Mouse (Mus musculus) intestine, embryonic 14.5 days (tissue): ENCODE results near the gene Gm43191. TPM values are rescaled to one million over a fixed set of nuclear protein-coding genes. Genes with fewer than 3 reads are reported as not detected.

Experiments
- ATAC-seq: fragments of 200-750 bp; cut with Nextera tagmentation; replicated peaks from 2 replicates; pipeline ENCODE4 v1.8.0; 2017; ENCODE audit warnings: low read depth, moderate number of reproducible peaks, moderate TSS enrichment, moderate library complexity; ENCODE audit not compliant: low FRiP score, low TSS enrichment
- DNase-seq: peaks from one replicate; pipeline ENCODE4 v3.0.0-alpha.2; 2018; ENCODE audit warnings: low spot score
- H3K27ac ChIP-seq: fragments of 300-500 bp; sonication (generic); 2 replicates; pipeline ENCODE4 v1.5.1; 2014; ENCODE audit warnings: low read depth, mild to moderate bottlenecking, control low read depth
- H3K27me3 ChIP-seq: fragments of 300-500 bp; sonication (generic); replicated peaks from 2 replicates; pipeline ENCODE4 v1.6.1; 2014; ENCODE audit warnings: low read length, control low read depth; ENCODE audit not compliant: control insufficient read depth, insufficient read depth
- H3K36me3 ChIP-seq: fragments of 300-500 bp; sonication (generic); 2 replicates; pipeline ENCODE4 v1.6.1; 2014; ENCODE audit warnings: low read length, control low read depth; ENCODE audit not compliant: control insufficient read depth, insufficient read depth
- H3K4me1 ChIP-seq: fragments of 300-500 bp; sonication (generic); replicated peaks from 2 replicates; pipeline ENCODE4 v1.6.1; 2014; ENCODE audit warnings: low read length, control low read depth, mixed read lengths; ENCODE audit not compliant: control insufficient read depth, insufficient read depth
- H3K4me2 ChIP-seq: fragments of 300-500 bp; sonication (generic); 2 replicates; pipeline ENCODE4 v1.6.1; 2014; ENCODE audit warnings: low read length
- H3K4me3 ChIP-seq: fragments of 300-500 bp; sonication (generic); 2 replicates; pipeline ENCODE4 v1.5.1; 2014; ENCODE audit warnings: low read depth, low read length, control low read depth, mixed read lengths
- H3K9ac ChIP-seq: fragments of 300-500 bp; sonication (generic); 2 replicates; pipeline ENCODE4 v1.6.1; 2014; ENCODE audit warnings: mild to moderate bottlenecking, low read length
- H3K9me3 ChIP-seq: fragments of 300-500 bp; sonication (generic); 2 replicates; pipeline ENCODE4 v1.6.1; 2016; ENCODE audit warnings: low read length, control low read depth; ENCODE audit not compliant: control insufficient read depth
- WGBS: fragments of 180-500 bp; shearing (Covaris S2); extraction: QIAGEN DNeasy Blood & Tissue Kit; methylation state at CpG from one replicate; pipeline ENCODE4 v1.1.7; 2014; 5-methylcytosine and 5-hydroxymethylcytosine counted together
- polyA plus RNA-seq: library from polyadenylated mRNA; unstranded; fragments of >200 nt; fragmentation: Nextera tagmentation; extraction: Ambion mirVana; gene quantifications from 2 replicates; pipeline ENCODE4 v1.2.1, GENCODE M21; 2014

Gene Gm43191
- polyA plus RNA-seq, 1 experiment from 2014 or later: not detected

DNA sequence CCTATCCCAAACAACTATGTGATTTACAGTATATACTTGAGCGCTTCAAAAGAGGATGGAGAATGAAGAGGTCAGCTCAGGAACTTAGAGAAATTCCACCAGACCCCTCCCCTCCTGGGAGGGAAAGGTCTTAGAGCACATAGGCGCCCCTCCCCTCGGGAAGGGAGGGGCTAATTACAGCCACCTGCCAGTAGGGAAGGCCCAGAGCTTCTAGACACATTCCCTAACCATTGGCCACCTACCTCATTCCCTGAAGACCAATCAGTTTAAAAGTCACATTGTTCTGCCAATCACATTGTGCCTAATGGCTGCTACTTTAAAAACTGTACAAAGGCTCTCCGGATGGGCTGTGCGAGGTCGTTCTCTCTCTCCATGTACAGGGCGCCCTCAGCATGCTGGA is 58.4 kb downstream of the Gm43191 start:
- DNase-seq (no peak), ATAC-seq (no peak)
- H3K9me3 ChIP-seq: no peaks in the 10 kb centered on the region
- WGBS: 91% methylated on average over 7 of the region's 7 CpGs
- H3K4me1 ChIP-seq: no peaks in the 10 kb centered on the region
- H3K27ac ChIP-seq: no peak overlapping the region
- no peak overlapping the region for H3K4me2 ChIP-seq
- H3K27me3 ChIP-seq: no peaks in the 10 kb centered on the region
- no peak overlapping the region for H3K4me3 ChIP-seq
- peaks cover 54% of the 10 kb centered on the region for H3K36me3 ChIP-seq
- H3K9ac ChIP-seq: no peak overlapping the region

DNA sequence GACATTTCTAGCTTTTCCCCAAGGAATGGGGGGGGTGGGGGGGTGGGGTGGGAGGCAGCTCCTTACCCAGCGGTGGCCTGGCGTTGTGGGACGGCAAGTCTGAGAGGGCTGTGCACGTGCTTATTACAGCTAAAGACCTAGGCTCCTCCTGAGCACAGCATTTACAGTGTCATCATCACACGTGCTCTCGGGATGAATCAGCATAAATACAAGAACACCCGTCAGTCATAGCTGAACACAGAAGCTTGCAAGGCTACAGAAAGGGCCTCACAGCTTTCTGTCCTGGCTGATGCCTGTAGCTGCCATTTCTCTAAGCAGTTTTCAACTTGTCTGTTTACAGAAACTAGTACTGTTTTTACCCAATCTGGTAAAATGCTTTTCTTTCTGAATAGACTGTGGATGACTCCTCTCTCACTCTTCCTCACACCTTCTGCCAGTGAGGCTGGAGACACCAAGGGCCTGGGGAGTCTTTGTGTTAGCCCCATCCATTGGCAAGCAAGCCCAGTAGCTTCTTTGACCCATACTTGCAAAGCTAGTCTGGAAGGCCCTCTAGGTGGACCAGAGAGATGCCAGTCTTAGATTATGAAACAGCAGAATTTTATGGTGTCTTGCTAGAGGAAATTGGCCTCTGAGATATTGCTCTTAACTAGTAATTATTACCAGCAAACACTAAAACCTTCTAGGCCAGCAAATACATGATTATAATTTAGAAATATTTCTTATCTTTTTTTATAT is 60.3 kb downstream of the Gm43191 start:
- Histone ChIP-seq H3K9me3 (no peaks in the 10 kb centered on the region), H3K4me1 (no peaks in the 10 kb centered on the region), H3K9ac (no peak overlapping the region), H3K4me2 (no peak overlapping the region), H3K4me3 (no peak overlapping the region), H3K36me3 (peaks cover 54% of the 10 kb centered on the region), H3K27ac (no peak overlapping the region), H3K27me3 (no peaks in the 10 kb centered on the region)
- DNase-seq (no peak), ATAC-seq (no peak)
- 92% methylated on average over 7 of the region's 7 CpGs for WGBS

DNA sequence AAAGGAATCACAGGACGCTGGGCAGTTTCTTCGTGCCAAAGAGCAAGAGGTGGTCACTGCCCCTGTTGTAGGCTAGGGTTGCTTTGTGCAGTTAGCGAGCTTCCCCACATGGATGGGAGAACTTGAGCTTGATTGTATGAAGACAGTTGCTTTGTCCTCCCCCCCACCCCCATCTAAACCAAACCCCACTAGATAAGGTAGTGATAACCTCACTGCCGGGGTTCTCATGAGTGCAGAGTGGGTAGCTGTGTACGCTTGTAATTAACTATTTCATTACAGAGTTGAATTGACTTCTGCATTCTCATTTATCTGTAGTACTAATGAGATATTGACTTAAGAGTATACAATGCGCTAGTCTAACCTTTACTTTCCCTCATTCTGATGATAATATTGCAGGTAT is 62.2 kb downstream of the Gm43191 start:
- ATAC-seq: no peak
- peaks cover 71% of the 10 kb centered on the region for H3K36me3 ChIP-seq

DNA sequence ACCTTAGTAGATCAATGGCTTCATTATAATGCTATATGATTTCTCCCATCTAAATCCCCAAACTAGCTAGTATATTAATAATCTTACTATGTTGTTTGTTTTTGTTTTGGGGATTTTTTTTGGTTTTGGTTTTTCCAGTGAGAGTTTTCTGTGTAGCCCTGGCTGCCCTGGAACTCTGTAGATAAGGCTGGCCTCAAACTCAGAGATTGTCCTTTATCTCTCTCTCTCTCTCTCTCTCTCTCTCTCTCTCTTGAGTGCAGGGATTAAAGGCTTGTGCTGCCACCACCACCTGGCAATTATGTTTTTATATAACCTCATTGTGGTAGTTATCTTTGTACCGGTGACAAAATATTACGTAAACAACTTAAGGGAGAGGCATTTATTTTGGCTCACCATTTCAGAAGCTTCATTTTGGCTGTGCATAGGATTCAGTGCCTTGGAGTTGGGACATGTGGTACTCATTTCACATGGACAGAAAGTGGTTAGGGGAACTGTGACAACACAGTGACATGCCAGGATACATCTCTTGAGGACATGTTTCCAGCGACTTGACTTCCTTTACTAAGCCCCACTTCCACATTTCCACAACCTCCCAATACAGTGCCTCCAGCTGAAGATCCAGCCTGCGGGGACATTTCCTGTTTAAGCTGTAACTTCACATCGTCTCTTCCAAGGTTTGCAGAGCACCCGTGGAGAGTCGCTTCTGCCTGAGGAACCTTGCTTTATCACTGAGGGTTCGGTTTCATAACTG is 65.6 kb downstream of the Gm43191 start:
- WGBS: 78% methylated on average over 8 of the region's 8 CpGs
- Histone ChIP-seq H3K36me3 (peaks cover 58% of the 10 kb centered on the region), H3K4me2 (no peak overlapping the region), H3K4me3 (no peak overlapping the region), H3K4me1 (no peaks in the 10 kb centered on the region), H3K27me3 (no peaks in the 10 kb centered on the region), H3K27ac (no peak overlapping the region), H3K9ac (no peak overlapping the region), H3K9me3 (no peaks in the 10 kb centered on the region)
- ATAC-seq (no peak), DNase-seq (no peak)

More for the DNA sequence above, 62.2 kb downstream of the Gm43191 start:
- WGBS: 79% methylated on average over 6 of the region's 6 CpGs
- H3K9me3 ChIP-seq: no peaks in the 10 kb centered on the region
- no peak overlapping the region for H3K9ac ChIP-seq
- no peak overlapping the region for H3K27ac ChIP-seq
- no peaks in the 10 kb centered on the region for H3K27me3 ChIP-seq
- no peaks in the 10 kb centered on the region for H3K4me1 ChIP-seq
- no peak overlapping the region for H3K4me3 ChIP-seq
- no peak for DNase-seq
- no peak overlapping the region for H3K4me2 ChIP-seq

DNA sequence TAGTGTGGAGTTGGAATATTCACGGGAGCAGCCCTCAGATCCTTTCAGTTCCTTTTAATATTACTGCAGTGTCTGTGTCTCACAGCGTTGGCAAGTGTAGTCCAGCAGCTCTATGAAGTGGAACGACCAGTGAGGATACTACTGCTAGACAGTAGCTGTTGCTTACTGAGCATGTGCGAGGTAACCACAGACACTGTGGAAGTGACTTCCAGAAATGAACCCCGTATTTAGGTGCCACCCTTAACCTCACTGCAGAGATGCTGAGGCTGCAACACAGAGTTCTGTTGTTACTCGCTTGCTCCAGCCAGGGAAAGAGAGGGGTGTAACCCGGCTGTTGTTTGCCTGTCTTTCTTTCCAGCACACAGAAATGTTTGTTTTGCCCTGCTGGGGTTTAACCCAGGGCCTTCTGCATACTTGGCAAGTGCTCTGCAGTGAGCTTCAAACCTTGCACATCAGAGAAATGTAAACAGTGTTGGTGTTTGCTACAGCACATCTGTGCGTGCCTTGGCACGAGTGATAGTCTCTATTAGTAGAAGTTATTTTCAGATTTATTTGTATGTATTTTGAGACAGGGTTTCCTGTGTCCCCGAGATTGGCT is 66.7 kb downstream of the Gm43191 start, which contains the start of gene Trmt13:
Gene Trmt13 (minus strand): TSS at position 293 of the 598 bp plus-strand sequence.
- Histone ChIP-seq H3K27ac (no peak within 1 kb of the TSS), H3K27me3 (no peaks in the 10 kb centered on the region), H3K36me3 (peaks cover 58% of the 10 kb centered on the region), H3K4me1 (no peaks in the 10 kb centered on the region), H3K4me2 (no peak within 1 kb of the TSS), H3K9me3 (no peaks in the 10 kb centered on the region), H3K4me3 (no peak within 1 kb of the TSS), H3K9ac (no peak within 1 kb of the TSS)
- DNase-seq (no peak), ATAC-seq (no peak)
- 71% methylated on average over 10 of the region's 10 CpGs for WGBS

DNA sequence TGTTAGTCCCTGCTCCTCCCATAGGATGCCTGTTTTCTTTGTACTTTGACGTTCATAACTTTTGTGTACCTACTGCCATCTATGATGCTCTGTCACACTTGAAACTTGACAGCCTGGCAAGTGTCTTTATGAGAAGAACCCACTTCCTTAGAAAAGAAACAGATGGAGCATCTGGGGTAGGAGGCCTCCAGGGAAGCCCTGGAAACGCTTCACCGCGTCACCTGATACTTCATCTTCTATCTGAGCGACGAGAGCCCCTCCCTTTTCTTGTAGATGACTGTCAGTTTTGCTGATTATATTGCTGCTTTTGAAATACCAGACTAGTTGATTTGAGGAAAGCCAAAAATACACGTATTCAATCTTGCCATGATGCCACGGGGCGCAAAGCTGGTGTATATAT is 76.5 kb downstream of the Gm43191 start:
- no peaks in the 10 kb centered on the region for H3K9me3 ChIP-seq
- WGBS: 81% methylated on average over 9 of the region's 9 CpGs
- H3K27me3 ChIP-seq: no peaks in the 10 kb centered on the region
- H3K4me2 ChIP-seq: no peak overlapping the region
- no peak for DNase-seq
- ATAC-seq: no peak
- peaks cover 22% of the 10 kb centered on the region for H3K36me3 ChIP-seq
- H3K4me1 ChIP-seq: no peaks in the 10 kb centered on the region
- H3K9ac ChIP-seq: no peak overlapping the region
- no peak overlapping the region for H3K4me3 ChIP-seq
- H3K27ac ChIP-seq: no peak overlapping the region

DNA sequence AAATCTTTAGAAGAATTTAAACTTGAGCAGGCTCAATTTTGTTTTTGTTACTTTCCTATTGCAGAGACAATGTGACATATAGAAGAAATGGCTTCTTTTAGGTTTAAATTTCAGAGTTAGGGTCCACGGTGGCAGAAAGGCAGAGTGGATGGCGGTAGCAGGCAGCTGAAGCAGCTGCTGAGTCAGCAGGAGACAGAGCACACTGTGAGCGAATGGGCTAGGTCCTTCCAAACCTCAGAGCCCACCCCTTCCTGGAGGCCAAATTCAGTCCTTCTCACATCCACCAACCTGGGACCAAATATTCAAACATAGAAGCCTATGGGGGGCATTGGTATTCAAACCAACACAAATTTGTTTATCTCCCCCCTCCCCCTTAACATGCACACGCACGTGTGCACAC is 79.3 kb downstream of the Gm43191 start:
- Histone ChIP-seq H3K4me1 (no peaks in the 10 kb centered on the region), H3K9ac (no peak overlapping the region), H3K27ac (no peak overlapping the region), H3K4me2 (no peak overlapping the region), H3K36me3 (no peaks in the 10 kb centered on the region), H3K9me3 (no peaks in the 10 kb centered on the region), H3K4me3 (no peak overlapping the region), H3K27me3 (no peaks in the 10 kb centered on the region)
- WGBS: 93% methylated on average over 5 of the region's 5 CpGs
- DNase-seq (no peak), ATAC-seq (no peak)

DNA sequence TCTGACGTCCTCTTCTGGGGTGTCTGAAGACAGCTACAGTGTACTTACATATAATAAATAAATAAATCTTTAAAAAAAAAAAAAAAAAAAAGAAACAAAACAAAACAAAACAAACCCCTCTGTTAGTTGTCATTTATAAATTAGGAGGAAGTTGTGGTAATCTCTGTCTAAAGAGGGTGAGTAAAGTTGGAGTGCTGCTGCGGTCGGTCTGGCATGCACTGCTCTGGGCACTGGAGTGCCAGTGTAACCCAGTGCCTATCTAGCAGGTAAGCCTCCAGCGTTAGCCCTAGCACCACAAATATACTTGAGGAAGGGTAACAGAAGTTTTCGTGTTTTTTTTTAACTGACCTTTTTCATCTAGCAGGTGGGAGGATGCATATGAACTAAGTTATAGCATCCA is 80.1 kb downstream of the Gm43191 start:
- ATAC-seq (no peak), DNase-seq (no peak)
- Histone ChIP-seq H3K27me3 (no peaks in the 10 kb centered on the region), H3K9me3 (no peaks in the 10 kb centered on the region), H3K4me1 (0 out of 2 replicates have a peak, but pooled peaks cover 1% of the 10 kb centered on the region), H3K36me3 (no peaks in the 10 kb centered on the region), H3K4me2 (no peak overlapping the region), H3K9ac (no peak overlapping the region), H3K4me3 (no peak overlapping the region), H3K27ac (no peak overlapping the region)
- WGBS: 88% methylated on average over 5 of the region's 5 CpGs
